Mouse (Mus musculus): ENCODE data around the gene Arid3a.

Arid3a gene

DNA sequence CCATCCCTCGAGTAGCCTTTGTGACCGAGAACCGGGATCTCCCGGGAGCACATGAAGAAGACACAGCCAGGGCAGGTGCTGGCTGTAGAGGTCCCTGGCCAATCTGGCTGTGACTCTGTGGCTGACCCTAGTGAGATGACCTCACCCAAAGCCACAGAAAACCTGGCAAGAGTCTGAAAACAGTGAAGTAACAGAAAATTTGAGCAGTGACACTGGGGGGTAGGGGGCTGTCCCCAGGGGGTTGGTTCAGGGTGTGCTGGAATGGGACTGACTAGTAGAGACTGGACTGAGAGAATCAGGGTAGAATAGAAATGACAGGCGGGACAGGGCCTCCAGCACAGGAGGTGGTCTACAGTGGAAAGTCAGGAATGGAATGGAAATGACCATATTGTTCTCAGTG, 56.4 kb downstream of the Arid3a start:
- DNase-seq, result no peak

DNA sequence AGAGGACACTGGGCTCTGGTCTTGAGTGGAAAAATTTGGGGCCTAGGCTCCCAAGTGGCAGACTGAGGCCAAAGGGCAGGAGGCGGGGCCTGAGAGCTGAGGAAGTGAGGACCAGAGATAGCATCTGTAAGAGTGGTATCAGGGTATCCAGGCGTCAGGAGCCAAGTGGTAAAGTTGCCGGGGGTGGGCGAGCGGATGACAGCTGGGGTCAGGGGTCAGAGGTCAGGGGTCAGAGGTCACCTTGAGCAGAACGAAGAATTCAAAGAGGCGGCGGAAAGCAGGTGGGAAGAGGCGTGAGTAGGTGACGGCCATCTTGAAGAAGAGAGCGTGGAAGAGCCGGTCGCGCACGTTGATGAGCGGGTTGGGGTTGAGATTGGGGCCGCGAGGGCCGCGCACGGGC, 56.8 kb downstream of the Arid3a start:
- DNase-seq, result peak; percentile 56

DNA sequence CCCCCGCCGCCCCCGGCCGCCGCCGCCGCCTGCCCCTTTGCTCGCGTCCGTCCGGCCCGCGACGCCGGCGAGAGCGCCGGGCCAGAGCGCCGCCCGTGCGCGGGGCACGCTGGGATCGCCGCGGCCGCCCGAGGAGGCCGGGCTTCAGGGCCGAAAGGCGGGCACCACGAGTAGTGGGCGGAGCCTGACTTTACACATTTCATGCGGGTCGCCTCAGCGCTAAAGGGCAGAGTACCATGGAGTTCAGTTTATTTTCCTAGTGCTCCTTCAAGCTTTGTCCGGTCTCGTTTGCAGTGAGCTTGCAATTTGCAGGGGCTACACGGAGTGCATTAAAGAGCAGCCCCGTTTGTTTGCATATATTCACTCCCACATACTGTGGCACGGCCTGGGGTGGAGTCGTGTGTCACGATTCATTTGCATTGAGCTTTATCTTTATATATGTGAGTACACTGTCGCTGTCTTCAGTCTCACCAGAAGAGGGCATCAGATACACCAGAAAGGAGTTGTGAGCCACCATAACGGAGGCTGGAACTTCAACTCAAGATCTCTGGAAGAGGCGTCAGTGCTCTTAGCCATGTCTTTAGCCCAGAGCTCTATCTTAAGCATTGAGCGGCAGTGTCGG, 57.5 kb downstream of the Arid3a start, which contains the start of gene Tmem259:
TSS of gene Tmem259 (minus strand) at position 136 of the 622 bp plus-strand sequence.
- peak; percentile 89 for DNase-seq

DNA sequence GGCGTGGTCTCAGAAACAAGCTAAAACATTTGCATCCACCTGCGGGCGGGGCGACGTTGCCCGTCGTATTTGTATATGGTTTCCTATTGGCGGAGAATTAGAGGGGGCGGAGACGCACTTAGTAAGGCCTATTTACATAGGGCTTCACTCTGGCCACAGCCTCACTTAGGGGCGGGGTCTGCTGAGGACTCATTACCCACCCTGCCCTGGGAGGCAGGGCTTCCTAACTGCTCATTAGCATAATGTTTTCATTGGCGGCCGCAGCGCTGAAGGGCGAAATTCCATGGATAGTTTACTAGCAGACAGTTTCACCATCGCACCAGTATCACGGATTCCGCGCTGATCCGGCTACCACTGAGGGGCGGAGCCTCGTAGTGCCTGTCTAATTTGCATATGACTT, 58.0 kb downstream of the Arid3a start:
- DNase-seq, result peak; percentile 94

DNA sequence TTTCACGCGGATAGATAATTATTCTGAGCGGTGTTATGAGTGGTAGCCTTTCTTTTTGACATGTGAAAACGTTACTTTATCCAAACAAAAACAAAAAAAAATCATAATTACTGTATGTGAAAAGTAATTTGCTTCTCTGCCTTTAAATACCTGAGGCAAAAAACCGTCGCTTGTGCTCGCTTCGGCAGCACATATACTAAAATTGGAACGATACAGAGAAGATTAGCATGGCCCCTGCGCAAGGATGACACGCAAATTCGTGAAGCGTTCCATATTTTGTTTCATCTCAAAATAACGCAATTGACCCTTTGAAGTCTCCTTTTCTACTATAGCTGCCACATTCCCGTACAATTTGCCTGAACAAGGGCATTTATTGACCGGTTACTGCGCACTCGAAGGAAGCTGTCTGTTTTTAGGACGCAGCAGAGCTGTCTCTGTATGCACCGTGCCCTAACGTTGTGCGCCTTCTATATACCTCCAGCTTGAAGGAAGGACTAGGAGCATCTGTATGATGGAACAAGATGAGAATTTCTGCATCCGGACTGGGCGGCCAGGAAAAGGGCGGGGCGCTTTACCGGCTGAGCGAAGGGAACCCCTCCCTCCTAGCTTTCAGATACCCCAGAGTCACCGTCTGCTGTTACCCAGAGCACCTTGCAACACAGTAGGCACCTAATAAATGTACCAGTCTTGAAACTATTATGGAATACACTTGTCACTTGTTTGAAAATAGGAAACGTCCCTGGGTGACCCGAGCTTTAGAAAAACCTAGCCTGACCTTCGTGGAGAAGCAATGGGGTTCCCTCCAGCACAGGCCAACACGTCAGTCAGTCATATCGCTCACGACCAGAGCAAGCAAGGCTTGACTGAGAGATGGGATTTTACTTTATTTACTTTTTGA, 58.7 kb downstream of the Arid3a start:
- DNase-seq, result peak; percentile 66

DNA sequence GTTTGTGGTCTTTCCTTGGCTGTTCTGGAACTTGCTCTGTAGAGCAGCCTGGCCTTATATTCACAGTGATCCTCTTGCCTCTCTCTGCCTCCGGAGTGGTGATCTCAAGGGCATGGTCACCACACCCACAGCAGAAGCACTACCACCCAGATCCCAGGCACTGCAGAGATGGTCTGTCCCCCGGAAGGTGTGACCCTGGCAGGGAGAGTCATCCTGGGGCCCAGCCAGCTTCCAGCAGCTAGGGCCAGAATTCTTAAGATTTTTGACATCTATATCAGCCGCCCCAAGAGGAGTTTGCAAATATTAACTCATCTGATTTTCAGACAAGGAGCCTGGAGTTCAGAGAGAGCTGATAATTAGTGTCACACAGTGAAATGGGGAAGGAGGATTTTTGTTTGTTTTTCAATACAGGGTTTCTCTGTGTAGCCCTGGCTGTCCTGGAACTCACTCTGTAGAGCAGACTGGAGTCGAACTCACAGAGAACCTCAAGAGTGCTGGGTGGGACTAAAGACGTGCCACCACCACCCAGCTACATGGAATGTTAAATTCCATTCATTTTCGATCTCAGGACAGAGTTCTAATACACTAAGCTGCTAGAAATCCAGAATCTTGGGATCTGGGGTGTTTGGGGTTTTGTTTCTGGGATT, 59.5 kb downstream of the Arid3a start:
- peak; percentile 73 for DNase-seq

DNA sequence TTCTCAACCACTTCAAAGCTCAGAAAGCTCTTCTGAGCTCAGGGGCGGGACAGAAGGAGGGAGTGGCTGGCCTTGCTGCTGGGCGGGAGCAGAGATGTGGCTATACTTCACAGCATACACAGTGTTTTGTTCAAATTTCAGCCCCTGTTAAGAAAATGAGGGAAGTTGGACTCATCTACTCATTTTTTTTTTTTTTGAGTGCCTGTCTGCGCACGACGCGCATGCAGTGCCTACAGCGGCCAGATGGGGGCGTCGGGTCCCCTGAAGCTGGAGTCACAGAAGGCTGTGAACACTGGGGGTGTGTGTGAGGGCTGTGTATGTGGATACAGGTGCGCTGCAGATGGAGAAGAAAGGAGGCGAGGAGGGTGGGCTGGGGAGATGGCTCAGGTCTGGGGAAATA, 60.1 kb downstream of the Arid3a start:
- peak; percentile 95 for DNase-seq

DNA sequence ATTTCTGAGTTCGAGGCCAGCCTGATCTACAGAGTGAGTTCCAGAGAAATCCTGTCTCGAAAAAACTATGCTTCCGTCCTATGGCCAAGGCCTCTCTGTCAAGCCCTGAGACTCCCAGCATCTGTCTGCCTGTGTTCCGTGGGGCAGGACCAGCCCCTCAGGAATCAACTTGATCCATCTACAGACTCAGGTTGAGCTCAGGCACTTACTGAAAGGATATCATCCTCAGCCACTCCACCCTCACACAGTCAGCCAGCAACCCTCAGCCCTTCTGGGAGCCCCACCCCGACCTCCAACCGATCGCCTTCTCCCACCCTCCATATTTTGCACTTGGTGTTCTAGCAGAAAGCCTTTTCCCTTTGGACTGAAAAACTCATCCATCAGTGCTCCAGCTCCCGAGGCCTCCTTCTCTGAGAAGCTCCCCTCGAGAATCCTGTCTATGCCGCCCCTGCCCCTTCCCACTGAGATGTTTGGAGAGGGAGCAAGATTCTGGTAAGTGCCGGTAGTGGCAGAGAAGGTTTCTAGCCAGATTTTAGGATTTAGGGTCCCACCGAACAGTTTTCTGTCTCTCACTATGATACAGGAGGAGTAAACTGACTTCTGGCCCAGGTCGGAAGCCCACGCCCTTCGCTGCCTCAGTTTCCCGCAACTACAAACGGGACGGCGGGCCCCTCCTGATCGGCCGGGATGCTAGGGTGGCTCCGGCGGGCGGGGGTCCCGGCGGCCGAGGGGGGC, 61.1 kb downstream of the Arid3a start:
- peak; percentile 28 for DNase-seq

DNA sequence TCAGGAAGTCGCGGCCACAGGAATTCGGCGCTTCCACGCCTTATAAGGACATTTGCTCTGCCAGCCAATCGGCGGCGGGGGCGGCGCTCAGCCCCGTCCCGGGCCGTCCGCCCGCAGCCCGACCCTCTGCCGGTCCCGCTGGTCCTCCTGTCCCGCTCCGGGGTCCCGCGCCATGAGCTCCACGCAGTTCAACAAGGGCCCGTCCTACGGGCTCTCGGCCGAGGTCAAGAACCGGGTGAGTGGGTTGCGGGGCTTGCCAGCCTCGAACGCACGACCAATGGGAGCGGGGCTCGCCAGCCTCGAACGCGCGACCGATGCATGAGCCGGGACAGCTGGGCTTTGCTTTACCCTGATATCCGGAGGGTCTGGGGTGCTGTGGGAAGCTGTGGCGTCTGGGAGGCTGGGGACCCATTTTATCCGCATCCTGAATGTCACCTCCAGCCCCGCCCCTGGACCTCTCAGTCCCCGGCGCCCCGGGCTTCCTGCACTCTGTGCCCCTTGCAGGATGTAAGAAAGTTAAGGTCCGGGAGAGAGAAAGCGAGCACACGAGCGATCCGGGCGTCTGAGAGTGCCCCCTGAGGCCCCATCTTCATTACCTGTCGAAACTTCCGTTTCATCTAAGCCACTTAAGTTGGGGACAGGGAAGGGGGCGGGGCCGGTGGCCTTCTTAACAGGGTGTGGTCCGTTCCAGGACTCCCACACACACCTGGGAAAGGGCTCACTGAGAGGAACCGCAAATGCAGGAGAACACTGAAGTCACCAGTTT, 61.8 kb downstream of the Arid3a start, which contains the start of gene Cnn2:
TSS of gene Cnn2 (plus strand) at position 79 of the 766 bp plus-strand sequence.
- peak; percentile 79 for DNase-seq

DNA sequence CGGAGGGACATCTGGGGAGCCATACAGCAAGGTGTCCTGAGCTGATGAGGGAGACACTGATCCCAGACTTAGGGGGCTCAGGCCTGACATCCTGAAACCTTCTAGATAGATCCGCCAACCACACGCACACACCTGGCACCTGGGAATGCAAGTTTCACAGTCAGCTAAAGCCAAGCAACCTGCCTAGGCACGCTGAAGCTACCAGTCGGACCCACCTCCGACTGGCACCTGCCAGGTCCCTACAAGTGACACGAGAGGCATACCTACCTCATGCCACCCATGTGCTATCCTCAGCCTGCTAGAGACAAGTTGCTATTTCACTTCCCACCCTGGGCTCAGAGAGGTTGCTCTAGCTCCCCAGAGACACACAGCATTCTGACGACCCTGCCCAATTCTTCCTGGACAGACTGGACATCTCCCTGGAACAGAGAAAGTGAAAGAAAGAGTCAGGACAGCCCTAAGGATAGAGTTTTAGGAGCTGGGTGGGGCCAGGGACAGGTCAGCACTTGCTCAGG, 62.5 kb downstream of the Arid3a start:
- DNase-seq, result no peak

DNA sequence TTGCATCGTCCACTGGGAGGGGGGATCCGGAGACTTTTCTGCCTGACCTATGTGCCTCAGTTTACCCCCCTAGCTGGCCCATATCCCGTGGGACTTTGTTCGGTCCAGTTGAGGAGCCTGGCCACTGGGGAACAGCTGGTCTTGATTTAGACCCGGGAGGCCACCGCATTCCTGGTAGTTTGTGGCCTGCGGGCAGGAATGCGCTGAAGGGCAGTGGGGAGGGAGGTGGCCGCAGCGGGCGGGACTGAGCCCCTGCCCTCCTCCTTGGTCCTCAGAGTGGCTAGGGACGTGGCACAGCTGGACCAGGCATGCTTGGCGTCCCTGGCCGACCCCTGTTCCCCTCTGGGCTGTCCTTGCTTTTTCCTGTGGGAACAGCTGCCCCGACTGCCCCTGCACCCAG, 63.0 kb downstream of the Arid3a start:
- DNase-seq, result peak; percentile 80

DNA sequence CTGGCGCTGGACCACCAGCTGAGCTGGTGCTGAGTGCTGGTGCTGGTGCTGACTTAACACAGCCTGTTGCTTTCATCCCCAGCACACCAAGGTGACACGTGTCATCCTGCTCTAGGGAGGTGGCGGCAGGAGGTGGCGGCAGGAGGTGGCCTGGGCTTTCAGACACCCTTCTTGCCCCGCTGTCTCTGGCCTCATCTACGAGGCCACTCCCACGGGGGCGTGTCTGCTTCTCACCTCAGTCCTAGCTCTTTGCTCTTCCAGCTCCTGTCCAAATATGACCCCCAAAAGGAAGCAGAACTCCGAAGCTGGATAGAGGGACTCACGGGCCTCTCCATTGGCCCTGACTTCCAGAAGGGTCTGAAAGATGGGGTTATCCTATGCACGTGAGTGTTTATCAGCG, 64.3 kb downstream of the Arid3a start:
- no peak for DNase-seq

DNA sequence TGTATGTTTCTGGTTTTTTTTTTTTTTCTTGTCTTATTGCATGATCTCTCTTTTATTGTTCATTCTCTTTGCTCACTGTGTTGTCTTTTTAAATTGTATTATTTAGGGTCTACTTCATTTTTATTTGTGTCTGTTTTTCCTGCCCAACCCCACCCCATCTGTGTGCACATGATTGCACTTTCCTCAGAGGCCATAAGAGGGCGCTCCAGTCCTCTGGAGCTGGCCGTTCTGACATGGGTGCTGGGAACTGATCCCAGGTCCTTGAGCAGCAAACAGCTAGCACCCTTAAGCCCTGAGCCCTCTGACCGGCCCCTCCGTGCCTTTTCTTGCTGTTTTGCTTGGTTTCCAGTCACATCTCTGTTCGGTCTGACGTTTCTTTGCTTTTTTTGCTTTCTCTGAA, 64.7 kb downstream of the Arid3a start:
- DNase-seq, result no peak

DNA sequence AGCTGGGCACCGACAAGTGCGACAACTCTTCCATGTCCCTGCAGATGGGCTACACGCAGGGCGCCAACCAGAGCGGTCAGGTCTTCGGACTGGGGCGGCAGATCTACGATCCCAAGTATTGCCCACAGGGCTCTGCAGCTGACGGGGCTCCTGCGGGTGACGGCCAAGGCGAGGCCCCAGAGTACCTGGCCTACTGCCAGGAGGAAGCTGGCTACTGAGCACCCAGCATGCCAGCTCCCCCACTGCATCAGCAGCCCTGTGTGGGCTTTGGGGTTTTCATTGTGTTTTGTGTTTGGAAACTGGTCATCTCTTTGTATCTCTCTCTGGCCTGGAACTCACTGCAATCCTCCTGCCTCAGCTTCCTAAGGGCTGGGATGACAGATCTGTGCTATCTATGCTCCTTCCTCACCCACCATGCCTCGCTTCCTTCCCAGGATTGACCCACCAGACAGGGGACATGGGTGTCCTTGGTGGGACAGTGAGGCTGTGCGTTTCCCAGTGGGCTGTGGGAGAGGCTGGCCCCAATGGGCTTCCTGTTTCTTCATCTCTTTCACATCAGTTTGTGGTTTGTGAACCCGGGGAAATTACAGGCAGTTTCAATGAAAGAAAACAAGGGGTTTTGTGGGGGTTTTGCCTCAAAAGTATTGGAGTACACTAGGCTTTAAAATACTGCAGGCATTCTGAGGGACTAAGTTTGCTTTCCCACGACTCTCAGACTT, 67.7 kb downstream of the Arid3a start:
- peak; percentile 65 for DNase-seq

DNA sequence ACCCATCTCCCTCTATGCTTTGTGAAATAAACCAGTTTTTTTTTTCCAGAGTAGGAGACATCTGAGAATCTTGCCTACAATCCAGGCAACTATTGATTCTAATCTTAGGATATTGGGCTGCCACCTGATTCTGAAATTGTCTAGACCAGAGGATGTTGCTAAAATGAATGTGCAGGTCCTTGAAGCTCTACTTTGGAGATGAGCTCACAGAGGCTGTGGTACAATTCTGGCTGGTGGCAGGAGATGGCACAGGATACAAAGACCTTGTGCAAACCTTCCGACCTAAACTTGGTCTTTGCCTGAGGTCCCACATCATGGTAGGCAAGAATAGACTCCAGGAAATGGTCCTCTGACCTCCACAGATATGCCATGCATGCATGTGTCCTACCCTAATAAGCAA, 68.8 kb downstream of the Arid3a start:
- no peak for DNase-seq

DNA sequence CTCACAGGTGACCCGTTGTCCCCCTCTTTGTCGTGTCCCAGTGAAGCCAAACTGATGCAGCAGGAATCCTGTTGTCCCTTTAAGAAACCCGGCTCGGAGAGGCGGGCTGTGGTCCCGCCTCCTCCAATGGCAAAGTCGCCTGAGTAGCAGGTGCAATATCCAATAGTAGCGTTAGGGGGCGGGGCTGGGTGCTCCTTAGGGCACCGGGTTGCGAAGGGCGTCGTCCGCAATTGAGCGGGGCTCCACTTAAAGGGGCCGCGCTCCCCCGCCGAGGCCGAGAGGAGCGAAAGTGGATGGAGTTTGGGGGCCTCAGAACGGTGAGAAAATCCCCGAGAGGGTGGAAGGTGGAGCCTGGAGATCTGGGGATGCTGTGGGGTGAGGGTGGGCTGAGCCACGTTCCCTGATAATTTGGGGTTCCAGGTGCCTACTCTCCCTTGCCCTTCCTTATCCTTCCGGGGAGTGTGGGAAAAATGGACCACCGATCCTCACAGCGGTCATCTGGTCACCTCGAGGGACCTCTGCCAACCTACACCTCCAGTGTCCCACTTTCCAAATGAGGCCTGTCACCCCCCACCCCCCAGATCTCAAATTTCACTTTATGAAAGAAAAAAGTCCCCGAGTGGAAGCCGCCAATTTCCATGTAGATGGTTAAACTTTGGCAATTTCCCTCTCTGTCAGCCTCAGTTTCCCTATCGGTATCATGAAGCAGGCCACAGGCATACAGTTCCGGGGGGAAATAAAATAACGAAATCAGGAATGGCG, 69.6 kb downstream of the Arid3a start, which contains the start of gene Abca7:
TSS of gene Abca7 (plus strand) at position 223 of the 762 bp plus-strand sequence.
- DNase-seq, result peak; percentile 99

DNA sequence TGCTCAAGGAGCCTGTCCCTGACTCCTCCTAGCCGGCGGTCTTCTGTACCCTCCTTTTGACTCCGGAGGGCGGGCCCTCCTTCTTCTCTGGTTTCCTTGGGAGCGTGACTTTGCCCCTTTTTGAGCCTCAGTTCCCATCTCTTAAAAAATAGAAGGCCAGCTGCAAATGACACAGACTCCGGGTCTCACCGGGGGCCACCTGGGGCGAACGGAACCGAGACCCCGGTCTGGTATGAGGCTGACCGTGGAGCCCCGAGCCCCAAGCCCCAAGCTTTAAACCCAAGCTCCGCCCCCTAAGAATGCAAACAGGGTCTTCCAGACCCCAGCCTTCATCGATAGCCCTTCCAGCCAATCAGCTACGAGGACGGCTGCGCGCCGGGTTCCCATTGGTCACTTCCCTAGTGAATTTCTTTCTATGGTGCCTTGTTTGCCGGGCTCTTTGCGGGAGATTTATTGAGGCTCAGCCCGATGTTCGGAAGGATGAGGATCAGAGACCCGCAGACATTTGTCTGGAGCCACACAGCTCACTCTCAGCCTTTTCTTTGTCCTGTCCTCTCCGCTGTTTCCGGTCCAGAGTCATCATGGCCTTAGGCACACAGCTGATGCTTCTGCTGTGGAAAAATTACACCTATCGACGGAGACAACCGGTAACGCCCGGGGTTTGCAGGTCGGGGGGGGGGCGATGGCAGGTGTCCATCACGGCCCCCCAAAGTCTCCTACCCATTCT, 70.4 kb downstream of the Arid3a start:
- DNase-seq, result peak; percentile 66

DNA sequence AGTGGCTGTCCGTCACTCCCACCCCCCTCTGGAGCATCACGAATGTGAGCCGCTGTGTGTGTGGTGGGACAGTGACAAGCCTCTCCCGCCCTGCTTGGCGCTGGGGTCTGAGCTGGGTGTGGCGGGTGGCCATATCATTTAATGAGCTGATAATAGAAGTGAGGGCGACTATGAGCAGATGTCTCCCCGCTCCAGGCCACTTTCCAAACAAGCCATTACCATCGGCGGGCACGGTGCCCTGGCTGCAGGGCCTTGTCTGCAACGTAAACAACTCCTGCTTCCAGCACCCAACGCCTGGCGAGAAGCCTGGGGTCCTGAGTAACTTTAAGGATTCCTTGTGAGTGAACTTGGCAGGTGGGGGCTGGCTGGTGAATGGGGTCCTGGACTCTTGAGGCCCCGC, 71.0 kb downstream of the Arid3a start:
- DNase-seq, result no peak

DNA sequence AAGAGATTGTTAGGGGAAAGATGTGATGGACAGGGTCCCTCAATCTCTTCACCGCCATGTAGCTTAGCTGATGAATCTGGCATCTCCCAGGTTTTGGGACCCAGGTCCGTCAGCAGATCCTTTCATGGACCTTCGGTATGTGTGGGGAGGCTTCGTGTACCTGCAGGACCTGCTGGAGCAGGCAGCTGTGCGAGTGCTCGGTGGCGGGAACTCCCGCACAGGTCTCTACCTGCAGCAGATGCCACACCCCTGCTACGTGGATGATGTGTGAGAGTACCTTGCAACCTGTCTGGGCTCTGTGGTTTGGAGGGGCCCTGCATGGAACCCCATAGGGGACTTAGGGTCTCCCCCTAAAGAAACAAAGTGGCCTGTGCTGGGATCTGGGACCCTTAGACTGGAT, 75.1 kb downstream of the Arid3a start:
- no peak for DNase-seq

DNA sequence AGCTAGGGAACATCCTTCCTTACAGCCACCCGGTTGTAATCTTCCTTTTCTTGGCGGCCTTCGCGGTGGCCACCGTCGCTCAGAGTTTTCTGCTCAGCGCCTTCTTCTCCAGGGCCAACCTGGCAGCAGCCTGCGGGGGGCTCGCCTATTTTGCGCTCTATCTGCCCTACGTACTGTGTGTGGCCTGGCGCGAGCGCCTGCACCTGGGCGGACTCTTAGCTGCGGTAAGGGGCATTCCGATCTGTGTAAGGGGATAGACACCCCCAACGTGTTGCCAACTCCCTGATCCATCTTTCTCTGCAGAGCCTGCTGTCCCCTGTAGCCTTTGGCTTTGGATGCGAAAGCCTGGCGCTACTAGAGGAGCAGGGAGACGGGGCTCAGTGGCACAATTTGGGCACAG, 76.0 kb downstream of the Arid3a start:
- DNase-seq, result no peak

All from lung, postnatal 14 days (tissue).